Mouse (Mus musculus): ENCODE measurements at regions not wholly inside any gene's neighbourhood (a gene's known extent, or its start where the extent isn't known, plus 50 kb on each side); places are given as distances from the start of the nearest gene placed in this dataset.

DNA sequence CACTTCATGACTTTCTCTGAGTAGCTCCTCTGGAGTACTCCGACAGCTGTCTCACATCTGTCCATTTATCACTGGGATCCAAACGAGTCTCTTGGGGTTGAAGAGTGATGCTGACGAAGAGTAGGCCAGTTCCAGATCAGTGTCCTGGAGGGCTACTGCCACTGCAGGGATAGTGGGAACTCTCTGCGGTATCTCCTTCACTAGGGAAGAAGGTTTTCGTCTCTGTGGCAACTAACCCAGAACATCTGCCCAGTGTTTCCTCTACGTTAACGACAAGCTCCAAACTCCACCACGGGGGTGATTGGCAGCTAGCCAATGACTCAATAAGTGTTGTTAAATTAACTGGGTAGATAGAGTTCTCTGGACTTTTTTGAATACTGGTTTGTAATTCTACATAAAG is 256.4 kb upstream of the Rgma start:
- peak; percentile 46; the same call in 1 of the 2 replicates for ATAC-seq (replicated peaks; ENCODE audit: poor library complexity, severe bottlenecking)

DNA sequence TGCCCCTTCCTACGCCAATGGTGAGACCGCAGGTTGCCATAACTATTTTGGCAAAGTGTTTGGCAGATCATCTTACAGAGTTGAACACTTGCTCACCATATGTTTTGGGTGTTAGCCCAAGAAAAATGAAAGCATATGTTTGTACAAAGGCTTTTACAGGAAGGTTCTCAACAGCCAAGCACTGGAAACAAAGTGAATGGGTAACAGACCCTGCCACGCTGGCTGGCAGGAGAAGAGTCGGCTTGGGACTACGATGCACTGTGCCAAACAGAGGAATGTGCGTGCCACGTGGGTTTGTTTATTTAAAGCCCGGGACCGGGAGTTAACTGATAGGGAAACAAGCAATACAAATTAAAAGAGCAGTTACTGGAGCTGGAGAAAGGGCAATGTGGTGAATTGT is 255.0 kb upstream of the Rgma start:
- no peak for ATAC-seq (replicated peaks; ENCODE audit: poor library complexity, severe bottlenecking)

DNA sequence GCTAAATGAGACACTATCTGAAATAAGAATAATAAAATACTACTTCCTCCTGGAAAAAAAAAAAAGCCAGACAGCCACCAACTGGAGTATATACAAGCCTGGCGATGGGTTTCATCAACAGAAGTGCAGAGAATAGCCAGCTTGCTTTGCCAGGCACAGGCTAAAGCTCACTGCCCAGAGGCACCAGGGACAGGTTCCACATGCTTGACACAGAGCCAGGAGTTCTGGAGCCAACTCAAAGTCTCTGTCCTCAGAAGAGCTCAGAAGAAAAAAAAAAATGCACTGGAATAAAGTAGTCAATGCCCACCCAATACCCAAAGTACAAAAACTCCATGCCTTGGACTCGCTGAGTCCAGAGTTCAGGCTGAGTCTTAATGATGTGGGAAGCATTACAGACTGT is 250.3 kb upstream of the Rgma start:
- ATAC-seq (replicated peaks; ENCODE audit: poor library complexity, severe bottlenecking), result no peak

GRCm38 (mm10) chr7:73125864-73126263 is 249.4 kb upstream of the Rgma start:
- no peak for ATAC-seq (replicated peaks; ENCODE audit: poor library complexity, severe bottlenecking)

GRCm38 (mm10) chr7:73135786-73136185 is 239.5 kb upstream of the Rgma start:
- ATAC-seq (replicated peaks; ENCODE audit: poor library complexity, severe bottlenecking), result no peak

DNA sequence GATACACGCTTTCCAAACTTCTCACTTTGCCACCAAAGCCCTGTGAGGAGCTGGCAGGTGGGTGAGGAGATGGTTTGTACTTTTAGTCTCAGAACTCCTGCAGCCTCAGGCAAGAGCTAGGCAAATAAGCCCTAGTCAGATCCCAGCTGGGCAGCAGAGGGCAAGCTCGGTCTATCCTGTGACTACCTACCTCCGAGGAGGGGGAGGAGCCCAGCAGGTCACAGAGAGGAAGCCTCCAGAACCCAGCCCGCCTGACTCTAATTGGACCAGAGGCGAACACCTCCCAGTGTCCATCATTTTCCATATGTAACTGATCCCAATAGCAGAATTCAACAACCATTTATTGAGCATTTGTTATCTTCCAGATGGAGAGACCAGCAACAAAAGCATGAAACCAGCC is 237.0 kb upstream of the Rgma start:
- no peak for ATAC-seq (replicated peaks; ENCODE audit: poor library complexity, severe bottlenecking)

DNA sequence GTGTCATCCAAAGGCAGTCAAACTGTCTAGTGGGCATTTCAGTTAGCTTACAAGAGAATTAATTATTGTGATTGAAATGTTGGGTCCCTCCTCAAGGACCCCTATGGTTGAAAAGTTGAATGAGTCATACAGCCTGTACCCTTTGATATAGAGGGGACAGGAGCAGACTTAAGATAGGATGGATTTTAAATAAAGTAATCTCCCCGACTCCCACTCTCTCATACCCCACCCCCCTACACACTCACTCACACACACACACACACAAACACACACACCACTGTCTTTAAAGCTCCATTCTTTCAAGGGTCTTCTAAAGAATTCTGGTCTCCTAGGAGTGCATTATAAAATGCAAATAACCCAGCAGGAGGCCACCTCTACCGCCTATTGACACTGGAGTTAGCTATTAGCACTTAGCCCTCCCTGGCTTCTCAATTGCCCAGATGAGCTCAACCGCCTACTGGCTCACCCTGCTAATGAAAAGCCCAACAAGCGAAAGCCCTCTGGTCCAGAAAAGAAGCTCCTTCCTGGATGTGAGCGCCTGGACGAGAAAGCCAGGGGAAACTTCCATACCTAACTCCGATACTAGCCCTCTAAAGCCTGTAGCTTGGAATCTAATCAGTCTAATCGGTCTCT is 236.3 kb upstream of the Rgma start:
- ATAC-seq (replicated peaks; ENCODE audit: poor library complexity, severe bottlenecking), result no peak

DNA sequence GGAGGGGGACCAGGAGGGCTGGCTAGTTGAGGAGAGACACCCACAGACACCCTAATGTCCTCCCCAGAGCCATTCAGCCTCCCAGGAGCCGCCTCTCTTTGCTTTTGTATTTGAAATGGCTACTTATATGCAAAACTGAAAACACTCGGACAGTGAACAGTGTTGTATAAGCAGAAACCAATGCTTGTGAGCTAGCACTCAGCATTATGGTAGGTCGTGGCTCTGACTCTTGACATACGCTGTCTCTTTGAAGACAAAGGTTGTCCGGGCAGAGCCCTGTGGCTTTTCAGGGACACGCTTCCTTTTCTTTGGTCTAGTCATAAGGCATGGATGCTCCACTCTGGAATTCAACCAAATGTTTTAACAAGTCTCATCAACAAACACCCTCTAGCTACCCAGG is 235.4 kb upstream of the Rgma start:
- no peak for ATAC-seq (replicated peaks; ENCODE audit: poor library complexity, severe bottlenecking)

- no peak for ATAC-seq (replicated peaks; ENCODE audit: poor library complexity, severe bottlenecking)
Measured at GRCm38 (mm10) chr7:73141167-73141566, 234.1 kb upstream of the Rgma start.

DNA sequence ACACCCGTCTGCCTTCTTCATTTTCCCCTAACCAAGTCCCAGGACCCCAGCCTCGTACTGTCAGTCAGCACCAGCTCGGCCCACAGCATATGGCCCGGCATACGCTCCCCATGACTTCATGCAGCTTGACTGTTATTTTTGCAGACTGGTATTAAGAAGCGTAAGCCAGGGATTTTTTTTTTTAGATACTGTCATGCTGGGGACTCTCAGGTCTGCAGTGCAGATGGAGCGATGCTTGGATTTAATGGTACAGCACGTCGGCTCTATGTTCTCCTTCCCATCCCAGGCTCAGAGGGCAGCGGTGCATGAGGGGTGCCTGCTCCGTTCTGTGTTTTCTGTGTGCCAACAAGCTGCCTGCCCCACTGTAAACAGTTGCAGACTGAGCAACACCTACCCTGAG is 231.4 kb upstream of the Rgma start:
- ATAC-seq (replicated peaks; ENCODE audit: poor library complexity, severe bottlenecking), result no peak

- no peak for ATAC-seq (replicated peaks; ENCODE audit: poor library complexity, severe bottlenecking)
Measured at GRCm38 (mm10) chr7:73144846-73145245, 230.5 kb upstream of the Rgma start.

- ATAC-seq (replicated peaks; ENCODE audit: poor library complexity, severe bottlenecking), result no peak
Measured at GRCm38 (mm10) chr7:73147251-73147650, 228.1 kb upstream of the Rgma start.

GRCm38 (mm10) chr7:73150436-73150835 is 224.9 kb upstream of the Rgma start:
- no peak for ATAC-seq (replicated peaks; ENCODE audit: poor library complexity, severe bottlenecking)

DNA sequence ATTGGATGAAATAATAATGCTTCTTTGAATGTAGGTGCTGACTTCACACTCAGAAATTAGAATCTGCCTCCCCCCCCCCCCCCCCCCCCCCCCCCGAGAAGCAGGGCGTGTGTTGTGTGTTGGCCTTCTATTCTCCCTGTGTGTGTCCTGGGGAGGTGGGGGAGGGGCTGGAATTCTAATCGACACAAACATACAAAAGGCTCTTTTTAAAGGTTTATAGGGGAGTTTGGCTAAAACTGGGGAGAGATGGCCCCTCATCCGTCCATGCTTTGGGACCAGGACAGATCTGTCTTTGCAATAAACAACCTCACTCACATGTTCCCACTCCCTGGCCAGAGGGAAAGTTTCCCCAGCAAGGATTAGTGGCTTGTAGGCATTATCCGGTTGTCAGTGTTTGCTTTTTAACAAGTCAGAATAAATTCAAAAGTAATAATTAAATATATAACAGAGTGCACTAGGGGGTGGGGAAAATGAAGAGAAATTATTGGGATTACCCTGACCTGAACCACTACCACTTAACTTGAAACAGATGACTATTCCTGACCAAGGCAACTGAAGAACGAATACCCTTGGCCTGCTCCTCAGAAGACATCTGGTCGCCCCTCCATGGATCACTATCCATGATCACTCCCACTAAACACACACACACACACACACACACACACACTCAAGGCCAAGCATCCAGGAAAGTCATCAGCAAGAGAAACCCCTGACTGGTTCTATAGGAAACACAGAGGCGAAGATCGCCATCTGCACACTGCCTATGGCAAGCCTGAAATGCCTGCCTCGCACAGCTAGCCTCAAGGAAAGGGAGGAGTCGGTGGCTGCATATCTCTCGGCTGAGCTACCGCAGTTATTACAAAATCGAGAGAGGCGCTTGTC is 223.5 kb upstream of the Rgma start:
- no peak for ATAC-seq (replicated peaks; ENCODE audit: poor library complexity, severe bottlenecking)

DNA sequence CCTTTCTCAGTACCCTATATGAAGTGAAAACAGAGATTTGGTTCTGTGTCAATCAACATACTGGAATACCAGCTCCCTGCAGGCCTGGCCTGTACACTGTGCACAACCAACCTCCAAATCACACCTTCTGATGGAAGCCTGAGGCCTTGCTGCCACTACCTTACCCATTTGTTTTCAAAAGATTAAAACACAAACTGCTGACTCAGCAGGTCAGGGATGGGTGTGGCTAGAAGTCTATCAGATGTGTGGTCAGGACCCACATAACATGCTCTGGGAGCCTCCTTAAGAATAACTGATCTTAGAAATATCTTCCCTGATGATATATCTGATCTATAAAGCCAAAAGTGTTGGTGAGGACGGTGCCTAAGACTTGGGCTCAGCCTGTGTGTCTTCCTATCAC is 221.6 kb upstream of the Rgma start:
- no peak for ATAC-seq (replicated peaks; ENCODE audit: poor library complexity, severe bottlenecking)

DNA sequence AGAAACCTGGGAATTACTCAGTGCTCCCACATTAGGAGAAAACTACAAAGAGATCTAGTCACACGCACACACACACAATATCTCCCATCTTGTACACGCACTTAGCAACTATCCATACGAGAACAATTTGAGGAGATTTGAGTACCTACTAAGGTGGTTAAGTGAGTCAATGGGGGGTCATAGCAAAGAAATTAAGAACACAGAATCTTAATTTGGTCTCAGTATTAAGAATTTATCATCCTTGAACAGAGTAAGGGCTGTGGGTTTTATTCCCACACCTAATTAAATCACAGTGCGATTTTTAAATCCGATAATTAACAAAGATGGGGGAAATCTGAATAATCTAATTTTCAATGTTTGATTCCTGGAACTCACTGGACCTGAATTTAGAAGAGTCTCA is 216.5 kb upstream of the Rgma start:
- no peak for ATAC-seq (replicated peaks; ENCODE audit: poor library complexity, severe bottlenecking)

- no peak for ATAC-seq (replicated peaks; ENCODE audit: poor library complexity, severe bottlenecking)
Measured at GRCm38 (mm10) chr7:73160968-73161367, 214.3 kb upstream of the Rgma start.

GRCm38 (mm10) chr7:73163687-73164086 is 211.6 kb upstream of the Rgma start:
- no peak for ATAC-seq (replicated peaks; ENCODE audit: poor library complexity, severe bottlenecking)

DNA sequence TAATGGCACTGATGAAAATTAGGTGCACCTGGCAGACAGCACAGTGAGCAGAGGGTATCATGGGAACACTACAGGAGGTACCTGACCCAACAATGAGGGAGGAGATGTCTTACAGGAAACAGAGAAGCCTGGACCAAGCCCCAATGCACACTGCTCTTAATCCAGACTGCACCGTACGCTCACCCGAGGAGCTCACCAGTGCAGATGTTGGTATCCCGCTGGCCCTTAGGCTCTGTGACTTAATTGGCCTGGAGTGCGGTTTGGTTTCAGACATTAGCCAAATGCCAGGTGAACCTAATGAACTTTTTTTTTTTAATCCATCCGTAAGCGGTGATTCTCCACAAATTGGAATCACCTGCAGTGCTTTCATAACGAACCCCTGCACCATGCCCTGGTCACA is 209.8 kb upstream of the Rgma start:
- ATAC-seq (replicated peaks; ENCODE audit: poor library complexity, severe bottlenecking), result no peak

- ATAC-seq (replicated peaks; ENCODE audit: poor library complexity, severe bottlenecking), result no peak
Measured at GRCm38 (mm10) chr7:73169416-73169815, 205.9 kb upstream of the Rgma start.

DNA sequence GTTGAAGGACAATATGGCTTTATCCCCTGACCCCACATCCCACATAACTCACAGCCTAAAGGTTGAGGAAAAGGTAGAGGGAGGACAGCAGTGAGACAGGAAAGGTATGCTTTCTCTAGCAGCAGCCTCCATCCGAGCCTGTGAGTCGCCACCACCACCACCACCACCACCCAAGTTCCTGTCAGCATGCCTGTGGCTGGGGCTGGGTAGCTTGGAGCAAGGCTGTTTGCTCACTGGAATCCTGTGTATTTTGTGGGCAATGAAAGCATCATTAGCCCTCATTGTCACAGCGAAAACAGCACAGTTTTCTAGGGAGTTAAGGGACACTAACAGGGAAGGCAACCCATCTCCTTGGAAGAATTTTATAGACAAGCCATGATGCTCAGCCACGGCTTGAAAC is 202.7 kb upstream of the Rgma start:
- ATAC-seq (replicated peaks; ENCODE audit: poor library complexity, severe bottlenecking), result no peak

DNA sequence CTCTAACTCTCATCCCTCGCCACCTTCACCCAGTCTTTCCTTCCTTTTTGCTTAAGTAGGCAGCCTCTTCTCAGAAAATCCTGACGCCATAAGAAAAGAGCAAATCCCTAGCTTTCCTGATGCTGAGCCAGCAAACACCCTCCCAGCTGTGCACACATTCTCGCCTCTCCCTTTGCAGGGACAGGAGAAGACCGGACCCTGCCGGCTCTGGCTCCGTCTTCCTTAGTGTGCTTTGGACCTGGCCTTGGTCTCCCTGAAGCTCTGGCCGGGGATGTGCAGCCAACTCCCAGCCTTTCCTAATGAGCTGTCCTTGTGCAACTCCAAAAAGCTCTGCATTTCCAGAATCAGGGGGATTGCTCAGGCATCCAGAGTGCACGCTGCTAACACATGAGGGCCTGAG is 191.5 kb upstream of the Rgma start:
- no peak for ATAC-seq (replicated peaks; ENCODE audit: poor library complexity, severe bottlenecking)
